Comparison of ENCODE assay signal across 25 mouse cellular contexts in genomic region chr4:107609775-107610174, GRCm38 (mm10).
DNase-seq lines count a peak whose midpoint lies in the region; ATAC-seq lines count a peak whose summit lies in the region.
"Had no signal": no experiment of that assay in that cellular context is flagged by ENCODE, and none has a peak within 500 bp of the region (broad histone marks: within the 10 kb centered on the region; RNA-seq: fewer than 3 reads in every experiment).

No protein-coding gene starts in this region.

- no peaks in the 10 kb centered on the region for H3K27me3 ChIP-seq in embryonic facial prominence, embryonic 11.5 days (ENCODE audit: control insufficient read depth, insufficient read depth, low read length)
- peaks cover 2% of the 10 kb centered on the region; the same call in 1 of the 2 replicates for H3K27me3 ChIP-seq in embryonic facial prominence, embryonic 13.5 days
- peaks cover 65% of the 10 kb centered on the region for H3K27me3 ChIP-seq in limb, embryonic 10.5 days (ENCODE audit: low read depth, poor library complexity, severe bottlenecking)
- no peaks in the 10 kb centered on the region for H3K27me3 ChIP-seq in limb, embryonic 15.5 days
- H3K27me3 ChIP-seq: forebrain, embryonic 15.5 days; hindbrain, embryonic 15.5 days; lung, embryonic 15.5 days had no signal

- H3K4me3 ChIP-seq in embryonic facial prominence, embryonic 11.5 days (ENCODE audit: low read depth, low read length) = no peak overlapping the region
- H3K4me3 ChIP-seq in embryonic facial prominence, embryonic 13.5 days = no peak overlapping the region
- no peak overlapping the region for H3K4me3 ChIP-seq in limb, embryonic 10.5 days
- H3K4me3 ChIP-seq in limb, embryonic 15.5 days = no peak overlapping the region
- H3K4me3 ChIP-seq: forebrain, embryonic 15.5 days; heart, adult 2 months; heart, embryonic 12.5 days; hindbrain, embryonic 10.5 days; hindbrain, embryonic 15.5 days; lung, embryonic 15.5 days had no signal

- no peaks in the 10 kb centered on the region for H3K9me3 ChIP-seq in embryonic facial prominence, embryonic 11.5 days (replicated peaks; ENCODE audit: control insufficient read depth, low read length)
- H3K9me3 ChIP-seq in embryonic facial prominence, embryonic 13.5 days = no peaks in the 10 kb centered on the region
- no peaks in the 10 kb centered on the region for H3K9me3 ChIP-seq in limb, embryonic 10.5 days (replicated peaks)
- no peaks in the 10 kb centered on the region for H3K9me3 ChIP-seq in limb, embryonic 15.5 days
- H3K9me3 ChIP-seq: forebrain, embryonic 15.5 days; heart, embryonic 12.5 days; hindbrain, embryonic 10.5 days; hindbrain, embryonic 15.5 days; lung, embryonic 15.5 days had no signal

- peaks cover 5% of the 10 kb centered on the region; the same call in 1 of the 2 replicates for H3K4me1 ChIP-seq in embryonic facial prominence, embryonic 11.5 days (ENCODE audit: control insufficient read depth, insufficient read depth, low read length)
- peaks cover 76% of the 10 kb centered on the region for H3K4me1 ChIP-seq in embryonic facial prominence, embryonic 13.5 days
- peaks cover 68% of the 10 kb centered on the region for H3K4me1 ChIP-seq in limb, embryonic 10.5 days
- H3K4me1 ChIP-seq in limb, embryonic 15.5 days = peaks cover 48% of the 10 kb centered on the region
- H3K4me1 ChIP-seq: forebrain, embryonic 15.5 days; hindbrain, embryonic 15.5 days; lung, embryonic 15.5 days had no signal

- no peak overlapping the region; the same call in 1 of the 2 replicates for H3K27ac ChIP-seq in embryonic facial prominence, embryonic 11.5 days (replicated peaks; ENCODE audit: low read depth, low read length)
- peak overlapping the region; percentile 92 for H3K27ac ChIP-seq in embryonic facial prominence, embryonic 13.5 days
- H3K27ac ChIP-seq in limb, embryonic 10.5 days = peak overlapping the region; percentile 77
- H3K27ac ChIP-seq in limb, embryonic 15.5 days = peak overlapping the region; percentile 43
- H3K27ac ChIP-seq: forebrain, embryonic 15.5 days; heart, adult 2 months; hindbrain, embryonic 10.5 days; hindbrain, embryonic 15.5 days; lung, embryonic 15.5 days had no signal

- no peak overlapping the region for H3K9ac ChIP-seq in embryonic facial prominence, embryonic 11.5 days (replicated peaks; ENCODE audit: low read length)
- no peak overlapping the region for H3K9ac ChIP-seq in embryonic facial prominence, embryonic 13.5 days
- no peak overlapping the region for H3K9ac ChIP-seq in limb, embryonic 15.5 days
- H3K9ac ChIP-seq: forebrain, embryonic 15.5 days; heart, embryonic 12.5 days; hindbrain, embryonic 15.5 days; lung, embryonic 15.5 days had no signal

- 43% methylated on average over 8 of the region's 8 CpGs for WGBS in embryonic facial prominence, embryonic 11.5 days
- 25% methylated on average over 8 of the region's 8 CpGs for WGBS in embryonic facial prominence, embryonic 13.5 days
- 38% methylated on average over 8 of the region's 8 CpGs for WGBS in limb, embryonic 10.5 days
- 29% methylated on average over 8 of the region's 8 CpGs for WGBS in limb, embryonic 15.5 days

- peak; percentile 79 for ATAC-seq in embryonic facial prominence, embryonic 11.5 days (replicated peaks; ENCODE audit: insufficient number of reproducible peaks, low FRiP score, low TSS enrichment, low read depth)
- peak; percentile 45 for ATAC-seq in embryonic facial prominence, embryonic 13.5 days (ENCODE audit: insufficient number of reproducible peaks, insufficient read depth, low FRiP score, low TSS enrichment, low read depth)
- 0 out of 2 replicates have a peak, but pooled peaks have one; percentile 7 for ATAC-seq in limb, embryonic 15.5 days (ENCODE audit: insufficient number of reproducible peaks, low FRiP score, low TSS enrichment, low read depth)
- ATAC-seq: activated CD4-positive, CD25-positive, alpha-beta regulatory T cell, adult 4 months; forebrain, embryonic 15.5 days; midbrain, embryonic 16.5 days had no signal

- no peak overlapping the region for H3K4me2 ChIP-seq in embryonic facial prominence, embryonic 11.5 days (ENCODE audit: low read depth, low read length)
- H3K4me2 ChIP-seq in embryonic facial prominence, embryonic 13.5 days = no peak overlapping the region
- H3K4me2 ChIP-seq in limb, embryonic 15.5 days = no peak overlapping the region
- H3K4me2 ChIP-seq: forebrain, embryonic 15.5 days; heart, embryonic 12.5 days; hindbrain, embryonic 15.5 days; liver, embryonic 11.5 days; lung, embryonic 15.5 days; midbrain, embryonic 11.5 days had no signal

- no peaks in the 10 kb centered on the region for H3K36me3 ChIP-seq in embryonic facial prominence, embryonic 11.5 days (replicated peaks; ENCODE audit: control insufficient read depth, insufficient read depth, low read depth, low read length)
- no peaks in the 10 kb centered on the region for H3K36me3 ChIP-seq in embryonic facial prominence, embryonic 13.5 days
- H3K36me3 ChIP-seq in limb, embryonic 10.5 days = no peaks in the 10 kb centered on the region
- no peaks in the 10 kb centered on the region for H3K36me3 ChIP-seq in limb, embryonic 15.5 days
- H3K36me3 ChIP-seq: forebrain, embryonic 15.5 days; heart, embryonic 12.5 days; hindbrain, embryonic 10.5 days; hindbrain, embryonic 15.5 days; lung, embryonic 15.5 days had no signal

- DNase-seq in embryonic facial prominence, embryonic 11.5 days (ENCODE audit: low spot score) = peak; percentile 85
- DNase-seq in limb, embryonic 10.5 days (ENCODE audit: low spot score) = no peak
- no peak for DNase-seq in layer of hippocampus, adult 11-12 months (ENCODE audit: low spot score)
- no peak for DNase-seq in Muller cell, postnatal 12 days (ENCODE audit: inconsistent ontology term)
- no peak for DNase-seq in heart, postnatal 4 days
- DNase-seq: adrenal gland, adult 2 months; adrenal gland, postnatal 36 days; B cell, adult 2 months; cerebellum, adult 2 months; cerebellum, postnatal 14 days; heart, adult 2 months; kidney, adult 18-20 months; layer of hippocampus, adult 9-11 months; right cerebral cortex, postnatal 4 days had no signal

Comparison
In these comparisons a context has a peak if more than half of its experiments do, and no peak if none do; other contexts are left out.
1. ATAC-seq: peak in every context shown above with its lines; median percentile 79 in embryonic facial prominence, embryonic 11.5 days; 45 in embryonic facial prominence, embryonic 13.5 days; 7 in limb, embryonic 15.5 days.